Mouse (Mus musculus) retina, adult 2 months (tissue): ENCODE measurements around the gene Tom1.

Source experiments
- DNase-seq: peaks from one replicate; pipeline ENCODE4 v3.0.0-alpha.2; 2012; ENCODE audit warnings: low read depth, low spot score

Gene Tom1

DNA sequence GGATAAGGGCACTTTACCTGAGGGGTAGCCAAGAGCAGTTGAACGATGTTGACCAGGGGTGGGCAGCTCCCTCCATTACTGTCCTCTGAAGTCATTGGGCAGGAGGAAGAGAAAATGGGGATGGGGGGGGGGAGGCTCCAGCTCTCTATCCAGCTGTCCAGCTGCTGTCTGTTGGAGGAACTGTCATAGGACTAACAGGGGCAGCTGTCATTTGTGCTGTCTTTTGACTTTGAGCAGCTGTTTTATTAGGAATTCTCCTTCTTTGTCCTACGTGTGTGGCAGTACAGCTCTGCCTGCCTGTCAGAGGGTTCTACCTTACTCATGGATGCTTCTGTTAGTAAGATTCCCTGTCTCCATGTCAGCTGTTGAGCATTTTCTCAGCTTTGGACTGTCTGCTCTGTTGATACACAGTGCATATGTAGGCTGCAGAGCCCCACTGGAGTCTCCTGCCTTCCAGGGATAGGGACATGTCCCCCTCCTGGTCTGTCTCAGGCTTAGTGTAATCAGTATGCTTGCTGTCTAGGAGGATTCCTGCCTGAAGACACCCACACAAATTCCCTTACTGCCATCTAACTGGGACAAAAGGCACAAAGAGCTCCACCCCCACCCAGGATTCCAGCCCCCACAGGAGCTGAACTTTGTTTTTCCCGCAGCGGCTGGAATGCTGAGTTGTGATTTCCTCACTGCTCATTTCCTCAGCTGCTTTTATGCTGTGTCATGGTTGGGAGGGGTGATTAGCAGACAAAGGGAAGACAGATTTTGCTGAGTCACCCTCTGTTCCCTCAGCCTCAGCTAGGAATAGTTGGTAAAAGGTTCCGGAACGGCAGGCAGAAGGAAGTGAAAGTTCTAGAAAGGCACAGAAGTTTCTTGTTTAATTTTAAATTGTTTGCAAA is 55.7 kb downstream of the Tom1 start:
- DNase-seq = peak; percentile 32

DNA sequence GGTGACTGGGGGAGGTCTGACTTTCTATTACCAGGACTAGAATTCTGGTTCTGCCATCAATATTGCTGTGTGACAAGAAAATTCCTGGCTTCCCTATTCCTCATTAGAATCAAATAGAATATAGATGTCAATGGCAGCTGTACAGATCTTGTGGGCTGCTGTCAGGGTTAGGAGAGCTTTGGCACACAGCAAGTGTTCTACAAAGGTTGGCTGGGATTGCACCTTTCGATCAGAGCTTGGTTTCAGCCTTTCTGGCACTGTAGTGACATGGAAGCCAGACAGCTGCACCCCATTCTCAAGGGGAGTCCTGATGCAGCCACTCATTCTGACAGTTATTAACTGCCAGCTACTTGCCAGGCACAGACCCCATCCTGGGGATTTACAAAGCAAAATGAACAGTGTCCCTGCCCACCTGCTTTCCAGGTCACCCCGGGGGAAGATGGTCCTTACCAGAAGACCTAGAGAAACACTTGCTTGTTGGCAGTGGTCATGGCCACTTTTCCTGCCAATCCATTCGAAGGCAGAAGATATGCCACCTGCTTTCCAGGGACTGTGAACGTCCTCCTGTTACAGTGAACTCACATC is 57.4 kb downstream of the Tom1 start:
- DNase-seq = no peak

DNA sequence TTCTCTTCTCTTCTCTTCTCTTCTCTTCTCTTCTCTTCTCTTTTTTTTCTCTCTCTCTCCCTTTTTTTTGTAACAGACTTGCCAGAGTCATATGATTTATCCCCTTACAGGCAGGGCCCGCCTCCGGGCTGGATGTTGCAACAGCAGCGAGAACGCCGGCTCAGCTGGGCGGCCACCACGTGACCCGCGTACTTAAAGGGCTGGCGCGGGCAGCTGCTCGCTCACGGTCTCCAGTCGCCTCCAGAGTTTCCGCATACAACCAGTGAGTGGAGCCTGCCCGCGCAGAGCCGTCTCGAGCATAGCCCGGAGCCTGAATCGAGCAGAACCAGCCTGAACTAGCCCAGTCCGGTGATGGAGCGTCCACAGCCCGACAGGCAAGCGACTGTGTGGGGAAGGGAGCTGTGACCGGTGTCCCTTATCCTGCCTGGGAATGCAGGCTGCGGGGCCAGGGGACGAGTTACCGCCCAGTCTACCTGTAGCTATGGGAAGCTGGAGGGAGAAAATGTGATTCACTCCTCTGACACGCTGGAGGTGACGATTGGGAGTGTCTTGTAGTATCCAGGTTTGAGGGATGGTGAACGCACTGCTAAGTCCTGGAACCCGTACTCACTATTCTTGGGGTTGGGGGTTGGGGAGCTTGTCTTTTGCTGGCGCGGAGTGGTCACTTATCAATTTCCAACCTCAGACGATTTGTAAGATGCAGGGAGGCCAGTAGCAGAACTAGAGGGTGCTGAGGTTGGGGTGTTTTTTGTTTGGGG is 60.1 kb downstream of the Tom1 start, which contains the start of gene Hmox1:
Hmox1 (plus strand) TSS at position 223 of the 758 bp plus-strand sequence.
- DNase-seq = peak; percentile 63

DNA sequence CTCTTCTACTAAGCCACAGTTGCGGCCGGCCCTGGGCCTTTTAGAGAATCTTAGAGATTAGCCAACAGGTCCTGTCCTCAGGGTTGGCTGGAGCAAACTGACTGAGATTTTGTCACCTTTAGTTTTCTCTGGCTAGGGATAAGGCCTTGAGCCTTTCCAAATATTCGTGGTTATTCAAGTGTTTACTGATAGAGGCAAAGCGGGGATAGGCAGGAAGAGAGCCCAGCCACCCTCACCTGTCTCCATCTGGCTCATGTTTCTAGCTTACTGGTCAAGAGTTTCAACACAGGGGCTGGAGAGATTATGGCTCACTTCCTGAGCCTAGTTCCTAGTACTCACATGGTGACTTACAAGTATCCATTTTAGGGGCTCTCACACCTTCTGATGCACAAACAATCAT is 69.5 kb downstream of the Tom1 start:
- no peak for DNase-seq

DNA sequence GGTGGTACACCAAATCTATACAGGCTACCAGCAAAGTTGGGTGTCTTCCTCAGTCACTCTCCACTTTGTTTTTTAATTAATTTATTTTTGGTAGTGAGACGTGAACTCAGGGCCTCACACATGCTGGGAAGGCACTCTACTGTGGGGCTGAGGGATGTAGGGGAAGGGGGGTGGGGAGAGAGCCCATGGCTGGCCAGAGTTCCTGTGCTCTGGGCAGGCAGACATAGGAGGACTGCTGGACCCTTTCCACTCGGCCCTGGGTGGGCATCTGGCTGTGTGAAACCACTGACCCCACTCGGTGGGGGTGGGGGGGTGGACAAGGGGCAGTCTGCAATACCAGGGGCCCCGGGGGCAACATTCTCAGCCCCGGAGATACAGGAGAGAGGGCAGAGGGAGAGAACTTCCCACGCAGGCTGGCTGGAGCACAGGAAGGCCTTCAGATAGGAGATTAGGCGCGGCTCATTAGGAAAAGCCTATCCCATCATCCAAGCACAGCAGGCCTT is 69.9 kb downstream of the Tom1 start:
- no peak for DNase-seq

DNA sequence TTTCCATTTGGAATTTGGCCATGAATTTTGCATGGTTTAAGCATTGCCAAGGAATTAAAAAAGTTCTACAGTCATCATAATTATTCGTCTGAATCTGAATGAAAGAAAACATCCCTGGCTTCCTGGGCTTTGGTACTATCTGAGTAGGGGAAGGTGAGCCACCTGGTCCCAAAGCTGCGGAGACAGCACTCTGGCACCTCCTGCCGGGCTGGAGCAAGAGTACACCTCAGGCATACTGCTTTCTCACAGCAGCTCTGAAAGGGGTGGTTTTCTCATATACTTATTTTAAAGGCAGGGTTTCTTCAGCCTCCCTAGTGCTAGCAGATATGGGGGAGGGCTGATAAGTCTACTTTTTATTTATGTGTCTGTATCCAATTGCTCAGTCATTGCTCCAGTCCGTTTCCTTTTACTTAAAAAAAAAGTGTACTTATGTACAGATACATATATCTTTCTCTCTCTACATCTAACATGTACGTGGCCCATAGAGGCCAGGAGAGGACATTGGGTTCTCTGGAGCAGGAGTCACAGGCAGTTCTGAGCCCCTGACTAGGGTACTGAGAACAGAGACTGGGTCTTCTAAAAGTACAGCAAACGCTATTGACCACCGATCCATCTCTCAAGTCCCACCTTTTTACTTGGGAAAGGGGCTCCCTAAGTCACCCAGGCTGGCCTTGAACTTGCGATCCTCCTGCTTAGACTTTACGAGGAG is 75.2 kb downstream of the Tom1 start:
- peak; percentile 55 for DNase-seq

DNA sequence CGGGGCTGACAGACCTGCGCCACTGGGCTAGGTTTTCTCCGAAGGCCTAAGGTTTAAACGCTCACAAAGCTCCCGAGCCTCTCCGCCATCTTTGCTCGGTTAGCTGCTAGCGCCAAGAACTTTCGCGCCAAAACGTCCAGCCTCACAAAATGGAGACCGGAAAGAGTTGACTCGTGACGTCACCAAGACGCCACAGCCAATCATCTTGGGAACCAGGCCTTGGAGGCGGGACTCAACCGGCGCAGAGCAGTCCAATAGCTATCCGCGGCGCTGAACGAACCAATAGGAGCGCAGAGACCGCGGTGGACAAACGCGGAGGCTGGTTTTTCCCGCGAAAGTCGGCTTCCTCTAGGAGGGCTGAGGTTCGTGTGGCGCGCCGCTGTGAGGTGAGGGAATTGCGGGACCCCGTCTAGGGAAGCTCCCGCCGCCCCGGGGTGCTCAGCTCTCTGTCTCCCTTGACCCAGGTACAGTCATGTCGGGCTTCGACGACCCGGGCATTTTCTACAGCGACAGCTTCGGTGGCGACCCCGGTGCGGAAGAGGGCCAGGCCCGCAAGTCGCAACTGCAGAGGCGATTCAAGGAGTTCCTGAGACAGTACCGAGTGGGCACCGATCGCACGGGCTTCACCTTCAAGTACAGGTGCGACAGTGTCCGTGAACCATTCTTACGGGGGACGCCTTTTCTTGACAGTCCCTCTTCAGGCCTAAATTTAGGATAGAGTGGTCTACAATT is 75.9 kb downstream of the Tom1 start, which contains the start of gene Mcm5:
Mcm5 (plus strand) TSS at position 334 of the 732 bp plus-strand sequence.
- DNase-seq = peak; percentile 99

DNA sequence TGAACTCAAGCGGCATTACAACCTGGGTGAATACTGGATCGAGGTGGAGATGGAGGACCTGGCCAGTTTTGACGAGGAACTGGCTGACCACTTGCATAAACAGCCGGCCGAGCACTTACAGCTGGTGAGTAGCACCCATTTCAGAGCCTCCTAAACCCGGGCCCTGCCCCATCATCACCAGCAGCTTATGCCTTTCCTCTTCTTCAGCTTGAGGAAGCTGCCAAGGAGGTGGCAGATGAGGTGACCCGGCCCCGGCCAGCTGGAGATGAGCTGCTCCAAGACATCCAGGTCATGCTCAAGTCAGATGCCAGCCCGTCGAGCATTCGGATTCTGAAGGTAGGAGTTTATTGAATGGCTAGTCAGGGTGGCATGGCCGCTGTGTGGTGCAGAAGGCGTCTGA is 76.6 kb downstream of the Tom1 start:
- DNase-seq = no peak

DNA sequence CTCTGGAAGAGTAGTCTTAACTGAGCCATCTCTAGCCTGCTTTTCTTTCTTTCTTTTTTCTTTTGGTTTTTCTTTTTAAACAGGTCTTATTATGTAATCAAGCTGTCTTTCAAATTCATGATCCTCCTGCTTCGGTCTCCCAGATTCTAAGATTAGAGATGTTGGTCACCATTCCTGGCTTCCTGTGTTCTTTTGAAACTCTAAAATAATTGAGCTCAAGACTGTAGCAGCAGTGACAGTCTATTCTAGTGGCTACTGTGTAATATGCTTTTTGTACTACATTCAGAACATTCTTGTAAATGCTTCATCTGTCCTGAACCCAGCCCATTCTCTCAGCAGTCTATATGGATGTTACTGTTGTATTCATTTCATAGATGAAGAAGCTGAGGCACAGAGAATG is 85.0 kb downstream of the Tom1 start:
- DNase-seq = no peak

DNA sequence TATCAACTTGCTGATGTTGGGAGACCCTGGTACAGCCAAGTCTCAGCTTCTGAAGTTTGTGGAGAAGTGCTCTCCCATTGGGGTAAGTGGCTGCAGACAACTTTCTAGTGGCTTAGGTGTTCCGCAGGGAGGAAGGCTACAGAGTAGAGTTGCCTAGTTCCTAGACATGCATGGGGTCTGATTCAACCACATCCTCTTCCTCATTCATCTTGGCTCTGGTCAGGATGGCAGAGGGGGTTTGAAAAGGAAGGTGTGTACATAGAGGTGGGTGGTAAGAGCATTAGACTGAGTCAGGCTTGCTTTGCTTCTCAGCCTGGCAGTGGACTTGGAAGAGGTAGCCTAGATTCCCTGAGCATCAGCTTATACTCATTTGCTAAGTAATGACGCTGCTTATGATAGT is 85.8 kb downstream of the Tom1 start:
- no peak for DNase-seq
